Mouse (Mus musculus): ENCODE measurements around the gene Fbrsl1. TPM values are rescaled to one million over a fixed set of nuclear protein-coding genes. Genes with fewer than 3 reads are reported as not detected.

Gene Fbrsl1
- total RNA-seq, 1 experiment from 2014 or later = 21.2 TPM

GRCm38 (mm10) chr5:110417756-110418522, 30.4 kb downstream of the Fbrsl1 start:
- no peak for ATAC-seq (ENCODE audit: extremely low read depth, insufficient number of reproducible peaks, low FRiP score, poor library complexity, severe bottlenecking)

GRCm38 (mm10) chr5:110416825-110417401, 31.4 kb downstream of the Fbrsl1 start:
- ATAC-seq (ENCODE audit: extremely low read depth, insufficient number of reproducible peaks, low FRiP score, poor library complexity, severe bottlenecking) = no peak

GRCm38 (mm10) chr5:110415806-110416700, 32.2 kb downstream of the Fbrsl1 start:
- no peak for ATAC-seq (ENCODE audit: extremely low read depth, insufficient number of reproducible peaks, low FRiP score, poor library complexity, severe bottlenecking)

GRCm38 (mm10) chr5:110415022-110415421, 33.3 kb downstream of the Fbrsl1 start:
- no peak for ATAC-seq (ENCODE audit: extremely low read depth, insufficient number of reproducible peaks, low FRiP score, poor library complexity, severe bottlenecking)

DNA sequence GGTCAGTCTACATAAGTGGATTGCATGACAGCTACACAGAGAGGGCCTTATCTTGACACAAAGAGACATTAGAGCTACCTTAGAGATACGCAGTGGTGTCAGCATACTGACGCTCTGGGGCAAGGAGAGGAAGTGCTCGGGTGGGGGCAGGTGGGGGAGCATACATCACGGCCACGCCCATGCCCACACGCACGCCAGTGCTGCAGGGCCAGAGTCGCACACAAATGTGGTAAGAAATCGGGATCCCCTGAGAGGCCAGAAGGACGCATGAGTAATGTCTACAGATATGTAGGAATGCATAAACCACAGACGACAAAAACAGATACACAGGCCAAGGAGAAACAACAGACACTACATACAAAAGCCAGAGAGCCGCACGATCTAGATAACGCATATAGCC, 35.3 kb downstream of the Fbrsl1 start:
- ATAC-seq (ENCODE audit: extremely low read depth, insufficient number of reproducible peaks, low FRiP score, poor library complexity, severe bottlenecking) = no peak

- no peak for ATAC-seq (ENCODE audit: extremely low read depth, insufficient number of reproducible peaks, low FRiP score, poor library complexity, severe bottlenecking)
Observed at GRCm38 (mm10) chr5:110410386-110410785, 37.9 kb downstream of the Fbrsl1 start.

- no peak for ATAC-seq (ENCODE audit: extremely low read depth, insufficient number of reproducible peaks, low FRiP score, poor library complexity, severe bottlenecking)
Observed at GRCm38 (mm10) chr5:110408967-110409366, 39.3 kb downstream of the Fbrsl1 start.

DNA sequence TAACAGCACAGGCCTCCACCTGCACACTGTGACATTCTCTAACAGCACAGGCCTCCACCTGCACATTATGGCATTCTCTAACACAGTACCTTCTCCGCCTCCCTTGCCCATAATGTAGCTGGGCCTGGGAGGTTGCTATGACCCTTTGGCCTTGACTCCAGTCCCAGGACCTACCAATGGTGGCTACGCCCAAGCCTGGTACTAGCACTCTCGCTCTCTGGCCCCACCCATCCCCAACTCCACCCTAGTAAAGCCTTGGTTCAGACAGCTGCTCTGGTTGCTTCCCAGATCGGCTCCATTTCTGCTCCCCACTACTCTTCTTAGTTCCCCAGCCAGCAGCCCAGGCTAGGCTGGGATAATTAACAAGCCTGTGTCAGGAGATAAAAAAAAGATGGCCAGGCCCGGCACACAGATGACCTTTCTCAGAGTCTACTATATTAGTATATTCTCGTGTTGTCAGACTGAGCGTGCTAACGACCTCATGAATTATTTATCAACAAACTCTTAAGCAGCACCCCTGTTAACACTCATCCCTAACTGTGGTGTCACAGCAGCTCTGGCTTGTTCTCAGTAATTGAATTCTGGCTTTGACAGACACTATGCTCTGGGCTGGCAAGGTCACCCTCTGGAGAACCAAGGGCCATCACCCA, 42.1 kb downstream of the Fbrsl1 start:
- no peak for ATAC-seq (ENCODE audit: extremely low read depth, insufficient number of reproducible peaks, low FRiP score, poor library complexity, severe bottlenecking)

DNA sequence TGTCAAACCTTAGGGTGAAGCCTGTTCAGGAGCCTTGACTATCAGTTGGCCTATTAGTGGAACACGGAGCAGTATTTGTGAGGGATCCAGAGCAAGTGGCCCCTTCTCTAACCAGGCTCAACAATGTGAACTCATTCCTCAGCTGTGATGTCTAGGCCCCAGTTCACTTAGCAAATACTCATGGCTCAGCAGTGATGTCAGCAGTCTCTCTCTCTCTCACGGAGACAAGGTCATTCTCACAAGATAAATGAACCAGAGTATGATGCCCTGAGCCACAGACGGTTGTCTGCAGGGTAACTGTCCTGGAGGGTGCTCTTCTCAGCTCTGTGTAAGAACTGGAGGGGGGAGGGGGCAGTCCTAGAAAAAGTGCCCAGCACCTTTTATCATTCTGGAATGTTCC, 44.4 kb downstream of the Fbrsl1 start:
- no peak for ATAC-seq (ENCODE audit: extremely low read depth, insufficient number of reproducible peaks, low FRiP score, poor library complexity, severe bottlenecking)

GRCm38 (mm10) chr5:110402557-110402956, 45.7 kb downstream of the Fbrsl1 start:
- no peak for ATAC-seq (ENCODE audit: extremely low read depth, insufficient number of reproducible peaks, low FRiP score, poor library complexity, severe bottlenecking)

GRCm38 (mm10) chr5:110401101-110401500, 47.2 kb downstream of the Fbrsl1 start:
- ATAC-seq (ENCODE audit: extremely low read depth, insufficient number of reproducible peaks, low FRiP score, poor library complexity, severe bottlenecking) = no peak

DNA sequence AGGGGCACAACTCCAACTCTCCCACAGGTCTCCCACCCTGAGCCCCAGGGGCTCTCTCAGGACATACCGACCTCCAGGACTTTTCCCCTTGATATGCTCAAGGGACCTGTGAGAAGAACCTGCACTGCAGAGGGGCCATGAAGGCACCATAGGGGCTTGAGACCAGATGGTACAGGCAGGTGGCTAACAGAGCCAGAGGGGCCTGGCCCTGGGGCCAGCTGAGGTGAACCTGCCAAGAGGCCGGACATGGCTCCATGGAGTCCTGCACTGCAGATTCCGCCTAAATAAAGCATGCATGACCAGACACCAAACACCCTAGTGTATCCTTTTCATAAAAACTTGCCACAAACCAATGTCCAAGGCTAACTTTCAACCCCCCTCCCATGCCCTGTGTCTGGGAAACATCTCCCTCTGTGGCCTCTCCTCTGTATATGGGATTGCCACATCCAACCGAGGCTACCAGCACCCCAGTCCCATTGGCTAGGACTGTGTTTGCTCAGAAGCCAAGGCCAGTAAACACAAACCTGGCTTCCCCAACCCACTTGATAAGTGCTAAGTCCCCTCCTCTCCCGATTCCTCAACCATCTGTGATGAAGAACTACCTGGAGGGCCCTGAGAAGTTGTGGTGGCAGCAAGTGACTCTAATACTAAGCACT, 53.2 kb downstream of the Fbrsl1 start:
- no peak for ATAC-seq (ENCODE audit: extremely low read depth, insufficient number of reproducible peaks, low FRiP score, poor library complexity, severe bottlenecking)

GRCm38 (mm10) chr5:110392727-110393126, 55.6 kb downstream of the Fbrsl1 start:
- no peak for ATAC-seq (ENCODE audit: extremely low read depth, insufficient number of reproducible peaks, low FRiP score, poor library complexity, severe bottlenecking)

DNA sequence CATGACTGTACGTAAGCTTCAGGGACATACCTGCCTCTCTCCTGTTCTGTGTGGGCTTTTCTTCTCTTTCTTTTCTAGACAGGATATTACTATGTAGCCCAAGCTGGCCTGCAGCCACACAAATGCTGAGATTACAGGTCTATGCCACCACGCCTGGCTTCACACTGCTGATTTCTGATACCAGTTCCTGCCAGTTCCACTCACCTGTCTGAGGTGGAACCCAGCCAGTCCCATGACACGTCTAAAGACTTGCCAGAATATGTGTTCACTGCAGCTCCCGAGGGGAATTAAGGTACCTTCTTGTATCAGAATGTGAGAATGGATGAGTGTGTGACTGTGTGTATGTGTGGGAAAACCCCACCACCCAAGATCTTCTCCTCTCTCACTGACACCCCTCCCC, 57.7 kb downstream of the Fbrsl1 start:
- ATAC-seq (ENCODE audit: extremely low read depth, insufficient number of reproducible peaks, low FRiP score, poor library complexity, severe bottlenecking) = no peak

- ATAC-seq (ENCODE audit: extremely low read depth, insufficient number of reproducible peaks, low FRiP score, poor library complexity, severe bottlenecking) = no peak
Observed at GRCm38 (mm10) chr5:110387332-110387731, 61.0 kb downstream of the Fbrsl1 start.

- ATAC-seq (ENCODE audit: extremely low read depth, insufficient number of reproducible peaks, low FRiP score, poor library complexity, severe bottlenecking) = no peak
Observed at GRCm38 (mm10) chr5:110386371-110387330, 61.7 kb downstream of the Fbrsl1 start.

GRCm38 (mm10) chr5:110385263-110385662, 63.0 kb downstream of the Fbrsl1 start:
- no peak for ATAC-seq (ENCODE audit: extremely low read depth, insufficient number of reproducible peaks, low FRiP score, poor library complexity, severe bottlenecking)

DNA sequence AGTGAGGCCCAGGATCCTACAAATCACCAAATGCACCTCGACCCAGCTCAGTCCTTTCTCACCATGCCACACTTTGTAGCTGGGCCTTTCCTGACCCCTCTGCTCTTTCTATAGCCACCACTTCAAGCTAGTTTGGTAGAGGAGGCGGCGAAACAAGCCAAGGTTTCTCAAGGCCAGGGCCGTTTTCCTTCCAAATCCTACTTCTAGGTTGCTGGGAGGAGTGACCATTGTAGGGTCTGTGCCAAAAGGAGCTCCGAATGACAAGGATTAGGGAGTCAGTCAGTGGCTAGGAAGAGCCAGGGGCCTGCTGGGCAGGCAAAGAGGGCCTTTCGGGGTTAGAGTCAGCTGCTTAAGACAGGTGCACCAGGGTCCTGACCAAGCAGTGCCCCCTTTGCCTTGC, 63.8 kb downstream of the Fbrsl1 start:
- no peak for ATAC-seq (ENCODE audit: extremely low read depth, insufficient number of reproducible peaks, low FRiP score, poor library complexity, severe bottlenecking)

Measured in neutrophil, adult 5-6 weeks (primary cell).